Mouse (Mus musculus): ENCODE data around the gene Ntm. TPM values are rescaled to one million over a fixed set of nuclear protein-coding genes. Genes with fewer than 3 reads are reported as not detected.

Gene Ntm
- polyA plus RNA-seq, 1 experiment from 2014 or later = 22.6 TPM

DNA sequence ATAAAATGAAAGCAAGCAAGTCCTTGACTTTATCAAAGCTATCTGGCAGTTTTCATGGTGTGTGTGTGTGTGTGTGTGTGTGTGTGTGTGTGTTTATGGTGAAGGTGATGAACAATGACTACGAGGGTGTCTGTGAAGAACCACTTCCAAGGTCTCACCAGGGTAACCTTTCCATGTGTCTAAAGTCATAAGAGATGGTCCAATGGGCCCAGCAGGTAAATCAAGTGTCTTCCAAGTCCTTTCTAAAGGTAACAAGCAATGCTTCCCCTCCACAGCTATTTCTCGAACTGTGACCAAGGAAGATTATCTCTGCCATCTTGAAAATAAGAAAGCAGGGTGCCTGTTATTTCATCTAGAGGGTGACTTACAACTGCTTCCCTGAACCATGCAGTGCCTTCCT lies 747.1 kb downstream of the Ntm start:
- Histone ChIP-seq H3K4me2 (ENCODE audit: low read depth) (no peak overlapping the region), H3K36me3 (ENCODE audit: control insufficient read depth, insufficient read depth, low read length) (no peaks in the 10 kb centered on the region), H3K27me3 (ENCODE audit: control insufficient read depth, insufficient read depth, low read length) (0 out of 2 replicates have a peak, but pooled peaks cover 2% of the 10 kb centered on the region), H3K9me3 (ENCODE audit: control insufficient read depth, low read length) (no peaks in the 10 kb centered on the region), H3K4me3 (ENCODE audit: low read depth, low read length) (no peak overlapping the region), H3K4me1 (ENCODE audit: control insufficient read depth, insufficient read depth, low read length) (no peaks in the 10 kb centered on the region), H3K9ac (ENCODE audit: low read length) (no peak overlapping the region), H3K27ac (ENCODE audit: low read depth, low read length) (no peak overlapping the region)
- no peak for DNase-seq (ENCODE audit: low spot score)
- 90% methylated on average over 2 of the region's 2 CpGs for WGBS
- no peak for ATAC-seq (ENCODE audit: insufficient read depth, low FRiP score, low TSS enrichment)

DNA sequence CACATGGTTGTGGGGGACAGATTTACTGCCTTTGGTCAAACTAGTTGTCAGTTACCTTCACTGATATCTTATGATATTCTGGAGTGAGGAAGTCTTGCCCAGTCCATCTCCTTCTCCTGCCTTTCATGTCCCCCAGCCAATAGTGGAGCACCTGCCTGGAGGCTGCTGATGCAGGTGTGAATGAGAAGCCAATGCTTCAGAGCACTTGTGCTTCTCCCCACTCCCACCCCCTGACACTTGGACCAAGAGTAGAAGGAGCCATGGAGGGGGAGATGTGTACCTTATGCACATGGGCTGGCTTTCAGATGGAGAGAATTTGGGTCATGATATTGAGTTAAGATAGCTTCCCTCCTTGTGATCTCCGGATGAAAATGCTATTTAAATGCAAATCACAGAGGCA lies 747.7 kb downstream of the Ntm start:
- H3K9me3 ChIP-seq (ENCODE audit: control insufficient read depth, low read length) = no peaks in the 10 kb centered on the region
- WGBS = 82% methylated on average over 1 of the region's 1 CpGs
- H3K4me1 ChIP-seq (ENCODE audit: control insufficient read depth, insufficient read depth, low read length) = no peaks in the 10 kb centered on the region
- ATAC-seq (ENCODE audit: insufficient read depth, low FRiP score, low TSS enrichment) (no peak), DNase-seq (ENCODE audit: low spot score) (no peak)
- no peak overlapping the region for H3K9ac ChIP-seq (ENCODE audit: low read length)
- 0 out of 2 replicates have a peak, but pooled peaks cover 2% of the 10 kb centered on the region for H3K27me3 ChIP-seq (ENCODE audit: control insufficient read depth, insufficient read depth, low read length)
- no peaks in the 10 kb centered on the region for H3K36me3 ChIP-seq (ENCODE audit: control insufficient read depth, insufficient read depth, low read length)
- H3K4me3 ChIP-seq (ENCODE audit: low read depth, low read length) = no peak overlapping the region
- H3K4me2 ChIP-seq (ENCODE audit: low read depth) = no peak overlapping the region
- H3K27ac ChIP-seq (ENCODE audit: low read depth, low read length) = no peak overlapping the region

DNA sequence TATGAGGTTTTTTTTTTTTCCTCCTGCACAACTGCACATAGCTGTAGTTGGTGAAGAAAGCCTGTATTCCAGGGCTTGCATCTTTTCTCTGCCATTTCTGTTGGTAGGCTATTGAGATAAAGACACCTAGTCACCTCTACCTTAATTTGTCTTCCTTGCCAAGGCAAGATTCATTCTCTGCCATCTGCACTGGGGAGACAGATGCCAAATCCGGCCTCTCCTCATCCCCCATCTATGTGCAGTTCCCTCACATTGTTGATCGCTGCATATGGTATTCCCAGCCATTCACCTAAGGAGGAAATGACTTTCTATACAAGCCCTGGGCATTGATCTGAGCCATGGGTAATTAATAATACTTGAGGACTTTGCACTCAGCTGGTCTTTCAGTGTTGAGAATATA lies 753.7 kb downstream of the Ntm start:
- WGBS = 90% methylated on average over 2 of the region's 2 CpGs
- no peak overlapping the region for H3K4me3 ChIP-seq (ENCODE audit: low read depth, low read length)
- no peak overlapping the region for H3K27ac ChIP-seq (ENCODE audit: low read depth, low read length)
- no peaks in the 10 kb centered on the region for H3K4me1 ChIP-seq (ENCODE audit: control insufficient read depth, insufficient read depth, low read length)
- H3K4me2 ChIP-seq (ENCODE audit: low read depth) = no peak overlapping the region
- H3K36me3 ChIP-seq (ENCODE audit: control insufficient read depth, insufficient read depth, low read length) = no peaks in the 10 kb centered on the region
- H3K27me3 ChIP-seq (ENCODE audit: control insufficient read depth, insufficient read depth, low read length) = no peaks in the 10 kb centered on the region
- DNase-seq (ENCODE audit: low spot score) (no peak), ATAC-seq (ENCODE audit: insufficient read depth, low FRiP score, low TSS enrichment) (no peak)
- no peak overlapping the region for H3K9ac ChIP-seq (ENCODE audit: low read length)
- H3K9me3 ChIP-seq (ENCODE audit: control insufficient read depth, low read length) = no peaks in the 10 kb centered on the region

DNA sequence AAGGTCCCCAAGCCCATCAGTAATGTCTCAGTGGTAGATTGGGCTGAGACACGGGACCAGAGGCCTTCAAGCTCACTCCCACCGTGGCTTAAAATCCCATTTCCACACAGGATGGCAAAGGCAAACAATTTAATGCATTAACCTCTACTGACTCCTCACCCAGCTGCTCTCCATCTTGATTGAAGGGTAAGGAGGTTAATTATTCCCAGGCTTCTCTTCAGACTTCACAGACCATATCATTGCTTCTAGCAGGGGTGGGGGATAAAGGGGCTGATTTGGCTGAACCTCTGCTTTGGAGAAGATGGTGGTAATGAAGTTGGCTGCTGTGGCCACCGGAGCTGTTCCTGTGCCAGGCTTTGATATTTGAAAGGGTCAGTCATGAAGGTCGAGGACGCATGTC lies 754.8 kb downstream of the Ntm start:
- H3K4me2 ChIP-seq (ENCODE audit: low read depth) = no peak overlapping the region
- H3K36me3 ChIP-seq (ENCODE audit: control insufficient read depth, insufficient read depth, low read length) = no peaks in the 10 kb centered on the region
- H3K27ac ChIP-seq (ENCODE audit: low read depth, low read length) = no peak overlapping the region
- no peak for DNase-seq (ENCODE audit: low spot score)
- no peaks in the 10 kb centered on the region for H3K9me3 ChIP-seq (ENCODE audit: control insufficient read depth, low read length)
- no peak overlapping the region for H3K4me3 ChIP-seq (ENCODE audit: low read depth, low read length)
- no peaks in the 10 kb centered on the region for H3K4me1 ChIP-seq (ENCODE audit: control insufficient read depth, insufficient read depth, low read length)
- no peaks in the 10 kb centered on the region for H3K27me3 ChIP-seq (ENCODE audit: control insufficient read depth, insufficient read depth, low read length)
- 70% methylated on average over 5 of the region's 5 CpGs for WGBS
- no peak for ATAC-seq (ENCODE audit: insufficient read depth, low FRiP score, low TSS enrichment)
- no peak overlapping the region for H3K9ac ChIP-seq (ENCODE audit: low read length)

DNA sequence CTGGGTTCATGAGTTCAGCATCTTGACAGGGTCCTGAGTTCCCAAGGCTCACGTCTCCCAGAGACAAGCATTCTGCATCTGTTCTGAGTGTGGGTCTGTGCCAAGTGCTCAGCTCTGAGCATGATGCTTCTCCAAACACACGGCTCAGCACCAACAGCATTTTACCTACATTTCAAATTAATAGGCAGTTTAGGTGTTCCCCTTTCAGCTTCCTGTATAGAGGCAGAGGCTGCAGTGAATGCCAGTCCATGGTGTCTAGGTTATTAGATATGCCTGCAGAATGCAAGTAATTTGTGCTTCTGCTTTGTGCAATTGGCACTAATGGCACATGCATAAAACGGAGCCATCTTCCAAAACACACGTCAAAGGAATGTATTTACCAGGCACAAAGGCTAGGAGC lies 757.3 kb downstream of the Ntm start:
- Histone ChIP-seq H3K4me3 (ENCODE audit: low read depth, low read length) (no peak overlapping the region), H3K9me3 (ENCODE audit: control insufficient read depth, low read length) (no peaks in the 10 kb centered on the region), H3K4me2 (ENCODE audit: low read depth) (no peak overlapping the region), H3K4me1 (ENCODE audit: control insufficient read depth, insufficient read depth, low read length) (peaks cover 6% of the 10 kb centered on the region), H3K27ac (ENCODE audit: low read depth, low read length) (no peak overlapping the region), H3K27me3 (ENCODE audit: control insufficient read depth, insufficient read depth, low read length) (no peaks in the 10 kb centered on the region), H3K9ac (ENCODE audit: low read length) (no peak overlapping the region), H3K36me3 (ENCODE audit: control insufficient read depth, insufficient read depth, low read length) (no peaks in the 10 kb centered on the region)
- DNase-seq (ENCODE audit: low spot score) (no peak), ATAC-seq (ENCODE audit: insufficient read depth, low FRiP score, low TSS enrichment) (no peak)
- 83% methylated on average over 4 of the region's 4 CpGs for WGBS

DNA sequence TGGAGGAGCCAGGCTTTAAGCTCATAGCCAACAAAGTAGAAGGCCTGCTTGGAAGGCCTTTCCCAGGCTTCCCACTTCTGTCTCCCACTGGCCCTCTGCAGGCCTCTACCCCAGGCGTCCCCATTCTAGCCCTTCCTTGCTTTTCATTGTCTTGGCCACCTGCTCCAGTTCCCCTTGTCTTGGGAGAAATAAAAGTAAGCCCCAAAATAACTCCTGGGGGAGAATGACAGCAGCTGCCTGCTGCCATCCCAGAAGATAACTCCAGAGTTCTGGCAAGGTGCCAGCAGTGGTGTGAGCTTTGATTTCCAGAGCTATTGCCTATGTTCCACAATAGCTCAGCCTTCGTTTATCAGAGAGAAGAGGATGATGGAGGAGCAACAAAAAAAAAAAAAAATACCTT lies 760.7 kb downstream of the Ntm start:
- Histone ChIP-seq H3K4me1 (ENCODE audit: control insufficient read depth, insufficient read depth, low read length) (peaks cover 6% of the 10 kb centered on the region), H3K36me3 (ENCODE audit: control insufficient read depth, insufficient read depth, low read length) (no peaks in the 10 kb centered on the region), H3K4me3 (ENCODE audit: low read depth, low read length) (no peak overlapping the region), H3K9me3 (ENCODE audit: control insufficient read depth, low read length) (no peaks in the 10 kb centered on the region), H3K9ac (ENCODE audit: low read length) (no peak overlapping the region), H3K27me3 (ENCODE audit: control insufficient read depth, insufficient read depth, low read length) (no peaks in the 10 kb centered on the region), H3K4me2 (ENCODE audit: low read depth) (no peak overlapping the region), H3K27ac (ENCODE audit: low read depth, low read length) (no peak overlapping the region)
- 55% methylated on average over 2 of the region's 2 CpGs for WGBS
- ATAC-seq (ENCODE audit: insufficient read depth, low FRiP score, low TSS enrichment) (no peak), DNase-seq (ENCODE audit: low spot score) (no peak)

DNA sequence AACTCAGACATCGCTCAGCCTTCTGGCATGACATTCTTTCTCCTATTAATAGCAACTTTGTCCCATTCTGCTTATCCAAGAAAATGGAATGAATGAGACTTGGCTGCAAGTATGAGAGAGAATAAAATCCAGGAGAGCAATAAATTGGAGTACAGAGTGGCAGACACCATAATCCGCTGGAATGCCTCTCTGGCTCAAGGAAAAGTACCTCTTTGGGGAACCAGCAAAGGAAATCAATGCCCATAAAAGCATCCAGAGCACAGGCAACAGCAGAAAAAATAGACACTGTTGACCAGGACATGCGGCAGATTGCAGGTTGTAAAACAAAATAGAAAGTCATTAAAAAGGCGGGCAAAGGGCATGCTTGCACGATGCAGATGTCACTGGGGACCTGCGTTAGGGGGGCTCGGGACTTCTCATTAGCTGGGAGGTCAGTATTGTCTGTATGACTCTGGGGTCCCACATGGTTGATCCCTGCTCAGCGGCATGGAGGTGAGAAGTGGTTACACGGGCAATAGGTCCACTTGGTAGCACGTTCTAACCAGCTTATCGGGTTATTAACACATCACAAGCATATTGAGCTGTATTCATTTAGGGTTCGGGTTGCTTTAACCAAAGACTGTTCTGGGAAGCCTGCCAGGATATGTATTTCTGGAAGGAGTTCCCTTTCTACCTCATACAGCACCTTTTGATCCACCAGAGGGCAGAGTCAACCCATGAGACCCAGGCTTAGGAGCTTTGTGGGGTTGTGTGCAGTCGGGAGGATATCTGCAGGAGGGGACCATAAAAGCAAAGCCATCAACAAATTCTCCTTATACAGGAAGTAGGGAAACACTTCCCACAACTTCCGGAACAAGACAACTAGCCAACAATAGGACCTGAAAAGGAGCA lies 761.5 kb downstream of the Ntm start:
- WGBS = 49% methylated on average over 14 of the region's 14 CpGs
- H3K27me3 ChIP-seq (ENCODE audit: control insufficient read depth, insufficient read depth, low read length) = no peaks in the 10 kb centered on the region
- H3K4me1 ChIP-seq (ENCODE audit: control insufficient read depth, insufficient read depth, low read length) = peaks cover 6% of the 10 kb centered on the region
- ATAC-seq (ENCODE audit: insufficient read depth, low FRiP score, low TSS enrichment) (no peak), DNase-seq (ENCODE audit: low spot score) (peak; percentile 35)
- no peaks in the 10 kb centered on the region for H3K36me3 ChIP-seq (ENCODE audit: control insufficient read depth, insufficient read depth, low read length)
- H3K27ac ChIP-seq (ENCODE audit: low read depth, low read length) = no peak overlapping the region
- H3K4me3 ChIP-seq (ENCODE audit: low read depth, low read length) = no peak overlapping the region
- H3K4me2 ChIP-seq (ENCODE audit: low read depth) = no peak overlapping the region
- H3K9ac ChIP-seq (ENCODE audit: low read length) = no peak overlapping the region
- H3K9me3 ChIP-seq (ENCODE audit: control insufficient read depth, low read length) = no peaks in the 10 kb centered on the region

DNA sequence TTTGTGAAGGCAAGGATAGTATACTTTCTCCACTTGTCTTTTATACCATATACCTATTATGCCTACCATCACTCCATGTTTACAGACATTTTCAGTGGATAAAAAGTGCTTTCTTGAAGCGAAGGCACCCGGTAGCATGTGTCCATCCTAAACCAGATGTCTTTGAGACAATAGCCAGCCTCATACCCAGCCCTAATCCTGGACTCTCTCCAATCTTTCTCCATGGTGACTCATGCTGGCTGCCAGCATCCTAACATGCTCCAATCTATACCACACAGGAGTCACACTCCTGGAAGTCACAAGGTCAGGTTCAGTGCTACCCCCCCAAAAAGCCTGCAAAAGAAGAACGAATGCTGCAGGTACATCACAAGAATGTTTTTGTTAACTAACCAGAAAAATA lies 765.9 kb downstream of the Ntm start:
- Histone ChIP-seq H3K4me1 (ENCODE audit: control insufficient read depth, insufficient read depth, low read length) (peaks cover 4% of the 10 kb centered on the region), H3K27me3 (ENCODE audit: control insufficient read depth, insufficient read depth, low read length) (no peaks in the 10 kb centered on the region), H3K4me2 (ENCODE audit: low read depth) (no peak overlapping the region), H3K27ac (ENCODE audit: low read depth, low read length) (no peak overlapping the region), H3K9ac (ENCODE audit: low read length) (no peak overlapping the region), H3K9me3 (ENCODE audit: control insufficient read depth, low read length) (no peaks in the 10 kb centered on the region), H3K36me3 (ENCODE audit: control insufficient read depth, insufficient read depth, low read length) (no peaks in the 10 kb centered on the region), H3K4me3 (ENCODE audit: low read depth, low read length) (no peak overlapping the region)
- 86% methylated on average over 3 of the region's 3 CpGs for WGBS
- DNase-seq (ENCODE audit: low spot score) (no peak), ATAC-seq (ENCODE audit: insufficient read depth, low FRiP score, low TSS enrichment) (no peak)

DNA sequence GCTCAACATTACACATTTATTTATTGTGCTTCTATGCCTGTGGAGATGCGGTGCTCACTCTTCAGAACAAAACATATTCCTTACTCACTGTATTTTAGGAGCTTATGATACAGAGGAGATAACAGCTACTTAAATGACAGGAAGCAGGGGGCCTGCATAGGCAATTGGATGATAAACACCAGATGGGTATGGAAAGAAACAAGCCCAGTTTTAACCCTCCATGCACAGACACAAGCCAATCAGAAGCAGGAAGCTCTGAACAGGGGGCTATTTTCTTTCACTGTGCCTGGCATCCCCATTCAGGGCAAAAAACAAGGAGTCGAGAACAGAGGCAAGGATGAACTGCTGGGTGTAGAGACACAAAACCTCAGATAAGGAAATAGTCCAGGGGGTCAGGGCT lies 768.7 kb downstream of the Ntm start:
- no peak overlapping the region for H3K9ac ChIP-seq (ENCODE audit: low read length)
- DNase-seq (ENCODE audit: low spot score) (no peak), ATAC-seq (ENCODE audit: insufficient read depth, low FRiP score, low TSS enrichment) (no peak)
- no peak overlapping the region for H3K4me3 ChIP-seq (ENCODE audit: low read depth, low read length)
- H3K4me2 ChIP-seq (ENCODE audit: low read depth) = no peak overlapping the region
- no peaks in the 10 kb centered on the region for H3K36me3 ChIP-seq (ENCODE audit: control insufficient read depth, insufficient read depth, low read length)
- 80% methylated on average over 2 of the region's 2 CpGs for WGBS
- H3K27me3 ChIP-seq (ENCODE audit: control insufficient read depth, insufficient read depth, low read length) = no peaks in the 10 kb centered on the region
- H3K27ac ChIP-seq (ENCODE audit: low read depth, low read length) = no peak overlapping the region
- H3K9me3 ChIP-seq (ENCODE audit: control insufficient read depth, low read length) = no peaks in the 10 kb centered on the region
- no peaks in the 10 kb centered on the region for H3K4me1 ChIP-seq (ENCODE audit: control insufficient read depth, insufficient read depth, low read length)
